Mouse (Mus musculus) limb, embryonic 13.5 days (tissue): ENCODE data around the gene Spon1. TPM values are rescaled to one million over a fixed set of nuclear protein-coding genes. Genes with fewer than 3 reads are reported as not detected.

Source experiments
- ATAC-seq: fragments of 200-750 bp; cut with Nextera tagmentation; 2 replicates; pipeline ENCODE4 v1.8.0; 2017; ENCODE audit warnings: low read depth, moderate number of reproducible peaks, moderate TSS enrichment; ENCODE audit not compliant: low FRiP score
- H3K27ac ChIP-seq: fragments of 300-500 bp; sonication (generic); 2 replicates; pipeline ENCODE4 v1.5.1; 2015; ENCODE audit warnings: inconsistent platforms, mild to moderate bottlenecking, moderate library complexity
- H3K27me3 ChIP-seq: fragments of 300-500 bp; sonication (generic); 2 replicates; pipeline ENCODE4 v1.6.1; 2015; ENCODE audit warnings: mild to moderate bottlenecking, inconsistent platforms
- H3K36me3 ChIP-seq: fragments of 300-500 bp; sonication (generic); 2 replicates; pipeline ENCODE4 v1.6.1; 2015; ENCODE audit warnings: inconsistent platforms, mild to moderate bottlenecking, moderate library complexity
- H3K4me1 ChIP-seq: fragments of 300-500 bp; sonication (generic); 2 replicates; pipeline ENCODE4 v1.6.1; 2015; ENCODE audit warnings: inconsistent platforms
- H3K4me2 ChIP-seq: fragments of 300-500 bp; sonication (generic); replicated peaks from 2 replicates; pipeline ENCODE4 v1.6.1; 2015; ENCODE audit warnings: inconsistent platforms, mild to moderate bottlenecking, moderate library complexity
- H3K4me3 ChIP-seq: fragments of 300-500 bp; sonication (generic); 2 replicates; pipeline ENCODE4 v1.5.1; 2015; ENCODE audit warnings: moderate library complexity, mild to moderate bottlenecking, inconsistent platforms
- H3K9ac ChIP-seq: fragments of 300-500 bp; sonication (generic); 2 replicates; pipeline ENCODE4 v1.6.1; 2015; ENCODE audit warnings: mild to moderate bottlenecking, inconsistent platforms
- H3K9me3 ChIP-seq: fragments of 300-500 bp; sonication (generic); 2 replicates; pipeline ENCODE4 v1.6.1; 2016; ENCODE audit warnings: inconsistent platforms
- WGBS: fragments of 180-500 bp; shearing (Covaris S2); methylation state at CpG from one replicate; pipeline ENCODE4 v1.1.7; 2015; 5-methylcytosine and 5-hydroxymethylcytosine counted together
- polyA plus RNA-seq: library from polyadenylated mRNA; unstranded; fragments of >200 nt; fragmentation: Nextera tagmentation; extraction: Ambion mirVana; gene quantifications from 2 replicates; pipeline ENCODE4 v1.2.1, GENCODE M21; 2015

Spon1 gene
- polyA plus RNA-seq, 1 experiment from 2014 or later, result 9.9 TPM

GRCm38 (mm10) chr7:113823026-113823425, 57.2 kb downstream of the Spon1 start:
- no peak overlapping the region for H3K4me2 ChIP-seq
- no peak overlapping the region for H3K9ac ChIP-seq
- no peaks in the 10 kb centered on the region for H3K27me3 ChIP-seq
- no peak overlapping the region for H3K27ac ChIP-seq
- H3K9me3 ChIP-seq, result no peaks in the 10 kb centered on the region
- H3K4me1 ChIP-seq, result no peaks in the 10 kb centered on the region
- H3K4me3 ChIP-seq, result no peak overlapping the region
- WGBS, result 70% methylated on average over 3 of the region's 3 CpGs
- no peaks in the 10 kb centered on the region for H3K36me3 ChIP-seq
- no peak for ATAC-seq

- H3K9ac ChIP-seq, result no peak overlapping the region
- 84% methylated on average over 6 of the region's 6 CpGs for WGBS
- no peaks in the 10 kb centered on the region for H3K9me3 ChIP-seq
- no peak for ATAC-seq
- H3K4me2 ChIP-seq, result no peak overlapping the region
- H3K36me3 ChIP-seq, result no peaks in the 10 kb centered on the region
- no peak overlapping the region for H3K27ac ChIP-seq
- H3K4me1 ChIP-seq, result peaks cover 5% of the 10 kb centered on the region; the same call in 1 of the 2 replicates
- H3K4me3 ChIP-seq, result no peak overlapping the region
- no peaks in the 10 kb centered on the region for H3K27me3 ChIP-seq
These were observed 58.9 kb downstream of the Spon1 start for GRCm38 (mm10) chr7:113824651-113825050.

- H3K4me2 ChIP-seq, result no peak overlapping the region
- 62% methylated on average over 5 of the region's 5 CpGs for WGBS
These were observed 59.9 kb downstream of the Spon1 start for GRCm38 (mm10) chr7:113825498-113826205.

GRCm38 (mm10) chr7:113826510-113826909, 60.7 kb downstream of the Spon1 start:
- Histone ChIP-seq H3K4me2 (no peak overlapping the region), H3K9me3 (no peaks in the 10 kb centered on the region), H3K27me3 (no peaks in the 10 kb centered on the region), H3K4me3 (no peak overlapping the region), H3K27ac (no peak overlapping the region), H3K4me1 (peaks cover 5% of the 10 kb centered on the region; the same call in 1 of the 2 replicates), H3K9ac (no peak overlapping the region), H3K36me3 (no peaks in the 10 kb centered on the region)
- 52% methylated on average over 1 of the region's 1 CpGs for WGBS
- no peak for ATAC-seq

More at GRCm38 (mm10) chr7:113825498-113826205, 59.9 kb downstream of the Spon1 start:
- ATAC-seq, result no peak
- no peak overlapping the region for H3K27ac ChIP-seq
- H3K27me3 ChIP-seq, result no peaks in the 10 kb centered on the region
- peaks cover 5% of the 10 kb centered on the region; the same call in 1 of the 2 replicates for H3K4me1 ChIP-seq
- H3K9ac ChIP-seq, result no peak overlapping the region
- no peaks in the 10 kb centered on the region for H3K36me3 ChIP-seq
- no peaks in the 10 kb centered on the region for H3K9me3 ChIP-seq
- no peak overlapping the region for H3K4me3 ChIP-seq

GRCm38 (mm10) chr7:113828122-113828571, 62.3 kb downstream of the Spon1 start:
- Histone ChIP-seq H3K4me3 (no peak overlapping the region), H3K36me3 (no peaks in the 10 kb centered on the region), H3K9me3 (no peaks in the 10 kb centered on the region), H3K27me3 (no peaks in the 10 kb centered on the region), H3K4me2 (no peak overlapping the region), H3K4me1 (peaks cover 5% of the 10 kb centered on the region; the same call in 1 of the 2 replicates), H3K27ac (no peak overlapping the region), H3K9ac (no peak overlapping the region)
- WGBS, result 54% methylated on average over 2 of the region's 2 CpGs
- ATAC-seq, result no peak

GRCm38 (mm10) chr7:113828576-113828975, 62.8 kb downstream of the Spon1 start:
- Histone ChIP-seq H3K9me3 (no peaks in the 10 kb centered on the region), H3K27me3 (no peaks in the 10 kb centered on the region), H3K4me2 (no peak overlapping the region), H3K4me3 (no peak overlapping the region), H3K4me1 (peaks cover 5% of the 10 kb centered on the region; the same call in 1 of the 2 replicates), H3K27ac (no peak overlapping the region), H3K9ac (no peak overlapping the region), H3K36me3 (no peaks in the 10 kb centered on the region)
- ATAC-seq, result no peak
- WGBS, result 61% methylated on average over 2 of the region's 2 CpGs

GRCm38 (mm10) chr7:113837151-113837550, 71.4 kb downstream of the Spon1 start:
- Histone ChIP-seq H3K27me3 (no peaks in the 10 kb centered on the region), H3K4me1 (no peaks in the 10 kb centered on the region), H3K4me3 (no peak overlapping the region), H3K36me3 (no peaks in the 10 kb centered on the region), H3K9ac (no peak overlapping the region), H3K4me2 (no peak overlapping the region), H3K9me3 (no peaks in the 10 kb centered on the region), H3K27ac (no peak overlapping the region)
- WGBS, result 85% methylated on average over 4 of the region's 4 CpGs
- ATAC-seq, result no peak

GRCm38 (mm10) chr7:113839431-113839830, 73.6 kb downstream of the Spon1 start:
- Histone ChIP-seq H3K4me1 (no peaks in the 10 kb centered on the region), H3K4me3 (no peak overlapping the region), H3K27me3 (no peaks in the 10 kb centered on the region), H3K4me2 (no peak overlapping the region), H3K36me3 (no peaks in the 10 kb centered on the region), H3K9me3 (no peaks in the 10 kb centered on the region), H3K27ac (no peak overlapping the region), H3K9ac (no peak overlapping the region)
- no peak for ATAC-seq
- WGBS, result 76% methylated on average over 8 of the region's 8 CpGs

- Histone ChIP-seq H3K4me3 (no peak overlapping the region), H3K4me2 (no peak overlapping the region), H3K27me3 (no peaks in the 10 kb centered on the region), H3K27ac (no peak overlapping the region), H3K9ac (no peak overlapping the region), H3K36me3 (no peaks in the 10 kb centered on the region), H3K4me1 (peaks cover 6% of the 10 kb centered on the region; the same call in 1 of the 2 replicates), H3K9me3 (no peaks in the 10 kb centered on the region)
- no peak for ATAC-seq
- 92% methylated on average over 2 of the region's 2 CpGs for WGBS
These were observed 75.7 kb downstream of the Spon1 start for GRCm38 (mm10) chr7:113841521-113841920.

GRCm38 (mm10) chr7:113843150-113843549, 77.4 kb downstream of the Spon1 start:
- no peaks in the 10 kb centered on the region for H3K9me3 ChIP-seq
- no peaks in the 10 kb centered on the region for H3K27me3 ChIP-seq
- no peak overlapping the region for H3K27ac ChIP-seq
- H3K9ac ChIP-seq, result no peak overlapping the region
- 73% methylated on average over 2 of the region's 2 CpGs for WGBS
- H3K36me3 ChIP-seq, result no peaks in the 10 kb centered on the region
- no peak overlapping the region for H3K4me2 ChIP-seq
- no peak for ATAC-seq
- peaks cover 14% of the 10 kb centered on the region for H3K4me1 ChIP-seq
- no peak overlapping the region for H3K4me3 ChIP-seq

- no peak overlapping the region for H3K4me3 ChIP-seq
- no peak overlapping the region for H3K27ac ChIP-seq
- H3K4me2 ChIP-seq, result no peak overlapping the region
- no peaks in the 10 kb centered on the region for H3K27me3 ChIP-seq
- peaks cover 19% of the 10 kb centered on the region for H3K4me1 ChIP-seq
- H3K9me3 ChIP-seq, result no peaks in the 10 kb centered on the region
- no peaks in the 10 kb centered on the region for H3K36me3 ChIP-seq
- 0 out of 2 replicates have a peak, but pooled peaks have one; percentile 32 for ATAC-seq
- H3K9ac ChIP-seq, result no peak overlapping the region
- WGBS, result 64% methylated on average over 5 of the region's 5 CpGs
These were observed 79.4 kb downstream of the Spon1 start for GRCm38 (mm10) chr7:113845191-113845590.

GRCm38 (mm10) chr7:113846553-113846952, 80.8 kb downstream of the Spon1 start:
- Histone ChIP-seq H3K27me3 (no peaks in the 10 kb centered on the region), H3K36me3 (no peaks in the 10 kb centered on the region), H3K4me1 (peaks cover 21% of the 10 kb centered on the region), H3K4me2 (no peak overlapping the region), H3K9ac (no peak overlapping the region), H3K27ac (no peak overlapping the region), H3K4me3 (no peak overlapping the region), H3K9me3 (no peaks in the 10 kb centered on the region)
- ATAC-seq, result no peak
- 58% methylated on average over 3 of the region's 3 CpGs for WGBS
